Mouse (Mus musculus) forebrain, embryonic 15.5 days (tissue): ENCODE measurements at regions not wholly inside any gene's neighbourhood (a gene's known extent, or its start where the extent isn't known, plus 50 kb on each side); places are given as distances from the start of the nearest gene placed in this dataset.

Experiments used
- ATAC-seq: fragments of 200-750 bp; cut with Nextera tagmentation; replicated peaks from 2 replicates; pipeline ENCODE4 v1.8.0; 2017; ENCODE audit warnings: mild to moderate bottlenecking, moderate TSS enrichment, moderate library complexity
- H3K27ac ChIP-seq: fragments of 300-500 bp; sonication (generic); replicated peaks from 2 replicates; pipeline ENCODE4 v1.5.1; 2015; ENCODE audit warnings: mild to moderate bottlenecking, inconsistent platforms
- H3K27me3 ChIP-seq: fragments of 300-500 bp; sonication (generic); 2 replicates; pipeline ENCODE4 v1.6.1; 2015; ENCODE audit warnings: inconsistent platforms
- H3K36me3 ChIP-seq: fragments of 300-500 bp; sonication (generic); 2 replicates; pipeline ENCODE4 v1.6.1; 2015; ENCODE audit warnings: mild to moderate bottlenecking, inconsistent platforms
- H3K4me1 ChIP-seq: fragments of 300-500 bp; sonication (generic); 2 replicates; pipeline ENCODE4 v1.6.1; 2015; ENCODE audit warnings: inconsistent platforms
- H3K4me2 ChIP-seq: fragments of 300-500 bp; sonication (generic); replicated peaks from 2 replicates; pipeline ENCODE4 v1.6.1; 2015; ENCODE audit warnings: mild to moderate bottlenecking, inconsistent platforms
- H3K4me3 ChIP-seq: fragments of 300-500 bp; sonication (generic); 2 replicates; pipeline ENCODE4 v1.5.1; 2015; ENCODE audit warnings: mild to moderate bottlenecking, inconsistent platforms
- H3K9ac ChIP-seq: fragments of 300-500 bp; sonication (generic); replicated peaks from 2 replicates; pipeline ENCODE4 v1.6.1; 2015; ENCODE audit warnings: mild to moderate bottlenecking, inconsistent platforms
- H3K9me3 ChIP-seq: fragments of 300-500 bp; sonication (generic); 2 replicates; pipeline ENCODE4 v1.6.1; 2016; ENCODE audit warnings: inconsistent platforms
- WGBS: fragments of 180-500 bp; shearing (Covaris S2); methylation state at CpG from one replicate; pipeline ENCODE4 v1.1.7; 2015; ENCODE audit warnings: mixed read lengths; 5-methylcytosine and 5-hydroxymethylcytosine counted together

GRCm38 (mm10) chr3:21020946-21021345 is 654.0 kb upstream of the Agtr1b start:
- Histone ChIP-seq H3K4me1 (0 out of 2 replicates have a peak, but pooled peaks cover 2% of the 10 kb centered on the region), H3K4me2 (no peak overlapping the region), H3K9ac (no peak overlapping the region), H3K27ac (no peak overlapping the region), H3K27me3 (no peaks in the 10 kb centered on the region), H3K36me3 (no peaks in the 10 kb centered on the region), H3K4me3 (no peak overlapping the region), H3K9me3 (no peaks in the 10 kb centered on the region)
- WGBS, result 62% methylated on average over 1 of the region's 1 CpGs
- peak; percentile 66 for ATAC-seq

- Histone ChIP-seq H3K4me2 (no peak overlapping the region), H3K9me3 (no peaks in the 10 kb centered on the region), H3K4me3 (no peak overlapping the region), H3K4me1 (0 out of 2 replicates have a peak, but pooled peaks cover 2% of the 10 kb centered on the region), H3K9ac (no peak overlapping the region), H3K27me3 (no peaks in the 10 kb centered on the region), H3K36me3 (no peaks in the 10 kb centered on the region), H3K27ac (no peak overlapping the region)
- ATAC-seq, result no peak
These were observed 653.3 kb upstream of the Agtr1b start for GRCm38 (mm10) chr3:21020297-21020696.

- H3K9ac ChIP-seq, result no peak overlapping the region
- no peak overlapping the region for H3K27ac ChIP-seq
- no peak overlapping the region for H3K4me3 ChIP-seq
- no peaks in the 10 kb centered on the region for H3K4me1 ChIP-seq
- WGBS, result 90% methylated on average over 1 of the region's 1 CpGs
- no peaks in the 10 kb centered on the region for H3K9me3 ChIP-seq
- ATAC-seq, result no peak
- H3K27me3 ChIP-seq, result no peaks in the 10 kb centered on the region
- H3K4me2 ChIP-seq, result no peak overlapping the region
- no peaks in the 10 kb centered on the region for H3K36me3 ChIP-seq
These were observed 642.7 kb upstream of the Agtr1b start for GRCm38 (mm10) chr3:21009650-21010049.

GRCm38 (mm10) chr3:20998295-20998694 is 631.3 kb upstream of the Agtr1b start:
- ATAC-seq, result no peak
- Histone ChIP-seq H3K9me3 (no peaks in the 10 kb centered on the region), H3K4me3 (no peak overlapping the region), H3K4me2 (no peak overlapping the region), H3K36me3 (no peaks in the 10 kb centered on the region), H3K27me3 (no peaks in the 10 kb centered on the region), H3K9ac (no peak overlapping the region), H3K27ac (no peak overlapping the region), H3K4me1 (no peaks in the 10 kb centered on the region)

- ATAC-seq, result peak; percentile 47; the same call in 1 of the 2 replicates
- H3K9ac ChIP-seq, result no peak overlapping the region
- WGBS, result 49% methylated on average over 2 of the region's 2 CpGs
These were observed 622.6 kb upstream of the Agtr1b start for GRCm38 (mm10) chr3:20989486-20989970.

GRCm38 (mm10) chr3:20986942-20987341 is 620.0 kb upstream of the Agtr1b start:
- H3K4me2 ChIP-seq, result no peak overlapping the region
- WGBS, result 0% methylated on average over 1 of the region's 1 CpGs
- peak; percentile 35 for ATAC-seq

More at GRCm38 (mm10) chr3:20989486-20989970, 622.6 kb upstream of the Agtr1b start:
- H3K4me3 ChIP-seq, result no peak overlapping the region
- H3K36me3 ChIP-seq, result no peaks in the 10 kb centered on the region
- H3K4me2 ChIP-seq, result no peak overlapping the region
- H3K27me3 ChIP-seq, result no peaks in the 10 kb centered on the region
- H3K27ac ChIP-seq, result no peak overlapping the region
- H3K9me3 ChIP-seq, result no peaks in the 10 kb centered on the region
- peaks cover 29% of the 10 kb centered on the region for H3K4me1 ChIP-seq

GRCm38 (mm10) chr3:20986377-20986727 is 619.4 kb upstream of the Agtr1b start:
- no peaks in the 10 kb centered on the region for H3K27me3 ChIP-seq
- WGBS, result 0% methylated on average over 1 of the region's 1 CpGs
- no peak overlapping the region for H3K9ac ChIP-seq
- H3K4me2 ChIP-seq, result no peak overlapping the region
- H3K36me3 ChIP-seq, result no peaks in the 10 kb centered on the region
- peak overlapping the region; percentile 82 for H3K27ac ChIP-seq
- peaks cover 29% of the 10 kb centered on the region for H3K4me1 ChIP-seq
- peak; percentile 91 for ATAC-seq
- H3K9me3 ChIP-seq, result no peaks in the 10 kb centered on the region
- no peak overlapping the region for H3K4me3 ChIP-seq

More at GRCm38 (mm10) chr3:20986942-20987341, 620.0 kb upstream of the Agtr1b start:
- Histone ChIP-seq H3K36me3 (no peaks in the 10 kb centered on the region), H3K27ac (peak overlapping the region; percentile 82), H3K4me3 (no peak overlapping the region), H3K9me3 (no peaks in the 10 kb centered on the region), H3K9ac (no peak overlapping the region), H3K4me1 (peaks cover 29% of the 10 kb centered on the region), H3K27me3 (no peaks in the 10 kb centered on the region)

DNA sequence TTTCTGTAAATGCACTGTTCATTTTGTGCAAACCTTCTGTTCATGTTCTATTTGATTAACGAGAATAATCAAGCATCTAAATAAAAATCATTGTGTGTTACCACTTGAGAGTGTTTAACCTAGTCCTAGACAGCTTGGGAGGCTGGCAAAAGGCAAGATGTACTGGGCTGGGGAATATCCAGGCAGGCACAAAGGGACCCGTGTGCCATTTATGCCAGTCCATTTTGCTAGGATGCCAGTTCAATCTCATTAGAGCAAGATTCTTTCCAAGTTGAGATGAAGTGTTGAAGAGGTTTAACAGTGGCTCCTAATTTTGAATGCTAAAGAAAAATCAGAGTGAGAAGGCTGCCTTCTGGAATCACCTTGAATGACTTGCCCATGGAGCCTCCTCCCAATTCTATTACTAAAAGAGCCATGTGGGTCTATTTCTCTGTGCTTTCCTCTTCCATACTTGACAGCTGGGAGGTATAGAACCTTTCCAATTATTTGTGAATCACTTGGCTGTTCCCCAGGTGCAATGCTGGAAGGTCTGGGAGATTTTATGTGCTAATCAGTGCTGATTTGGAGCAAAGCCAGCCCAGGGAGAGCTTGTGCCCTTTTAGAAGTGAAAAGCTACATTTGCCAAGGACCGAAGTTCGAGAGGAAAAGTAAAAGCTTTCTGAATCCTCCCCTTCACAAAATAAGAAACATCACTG is 618.9 kb upstream of the Agtr1b start:
- H3K4me3 ChIP-seq, result no peak overlapping the region
- H3K36me3 ChIP-seq, result no peaks in the 10 kb centered on the region
- H3K4me1 ChIP-seq, result peaks cover 29% of the 10 kb centered on the region
- H3K27me3 ChIP-seq, result no peaks in the 10 kb centered on the region
- H3K9me3 ChIP-seq, result no peaks in the 10 kb centered on the region
- ATAC-seq, result peak; percentile 81
- WGBS, result 13% methylated on average over 4 of the region's 4 CpGs
- H3K27ac ChIP-seq, result peak overlapping the region; percentile 82
- H3K9ac ChIP-seq, result no peak overlapping the region
- H3K4me2 ChIP-seq, result no peak overlapping the region

DNA sequence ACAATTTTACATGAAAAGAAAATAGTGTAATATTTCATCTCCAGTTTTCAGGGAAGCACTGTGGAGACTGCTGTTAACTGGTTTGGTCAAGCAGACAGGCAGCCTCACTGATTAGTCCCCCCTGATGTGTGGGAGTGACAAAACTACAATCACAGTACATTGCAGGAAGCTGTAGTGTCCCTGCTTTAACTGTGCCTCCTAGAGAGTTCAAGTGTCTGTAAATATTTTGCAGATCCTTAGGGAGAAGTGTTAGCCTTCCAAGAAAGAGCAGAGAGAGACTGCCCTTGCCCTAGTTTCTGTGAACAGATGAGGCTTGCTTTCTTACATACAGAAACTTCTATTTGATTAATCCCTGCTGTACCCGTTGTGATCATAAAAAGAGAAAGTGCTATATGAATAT is 617.2 kb upstream of the Agtr1b start:
- no peak overlapping the region for H3K27ac ChIP-seq
- ATAC-seq, result no peak
- H3K4me2 ChIP-seq, result no peak overlapping the region
- no peak overlapping the region for H3K9ac ChIP-seq
- WGBS, result 35% methylated on average over 1 of the region's 1 CpGs
- no peaks in the 10 kb centered on the region for H3K9me3 ChIP-seq
- H3K4me3 ChIP-seq, result no peak overlapping the region
- H3K4me1 ChIP-seq, result peaks cover 29% of the 10 kb centered on the region
- no peaks in the 10 kb centered on the region for H3K27me3 ChIP-seq
- H3K36me3 ChIP-seq, result no peaks in the 10 kb centered on the region

GRCm38 (mm10) chr3:20973077-20973476 is 606.1 kb upstream of the Agtr1b start:
- 83% methylated on average over 1 of the region's 1 CpGs for WGBS
- H3K4me3 ChIP-seq, result no peak overlapping the region
- H3K9me3 ChIP-seq, result no peaks in the 10 kb centered on the region
- H3K9ac ChIP-seq, result no peak overlapping the region
- no peaks in the 10 kb centered on the region for H3K27me3 ChIP-seq
- no peaks in the 10 kb centered on the region for H3K4me1 ChIP-seq
- H3K36me3 ChIP-seq, result no peaks in the 10 kb centered on the region
- no peak for ATAC-seq
- no peak overlapping the region for H3K27ac ChIP-seq
- no peak overlapping the region for H3K4me2 ChIP-seq
